27 mouse cellular contexts compared by ENCODE assay signal in genomic region chr6:112909711-112910110, GRCm38 (mm10). TPM values are rescaled to one million over a fixed set of nuclear protein-coding genes. Genes with fewer than 3 reads are reported as not detected.
DNase-seq lines count a peak whose midpoint lies in the region; ATAC-seq and TF ChIP-seq lines count a peak whose summit lies in the region.
"Had no signal": no experiment of that assay in that cellular context is flagged by ENCODE, and none has a peak within 500 bp of the region (broad histone marks: within the 10 kb centered on the region; RNA-seq: fewer than 3 reads in every experiment).

No protein-coding gene starts in this region.

- no peak overlapping the region for H3K4me3 ChIP-seq in embryonic facial prominence, embryonic 11.5 days (ENCODE audit: low read depth, low read length)
- no peak overlapping the region for H3K4me3 ChIP-seq in embryonic facial prominence, embryonic 10.5 days
- H3K4me3 ChIP-seq in myocyte, result no peak overlapping the region
- H3K4me3 ChIP-seq: embryonic facial prominence, embryonic 12.5 days; embryonic facial prominence, embryonic 15.5 days; erythroblast, embryonic 14.5 days; forebrain, embryonic 10.5 days; forebrain, embryonic 12.5 days had no signal

- intact Hi-C loops in left cerebral cortex, postnatal 36 days (cut with DNase I), result no loop called here

- H3K36me3 ChIP-seq in embryonic facial prominence, embryonic 11.5 days (replicated peaks; ENCODE audit: control insufficient read depth, insufficient read depth, low read depth, low read length), result no peaks in the 10 kb centered on the region
- no peaks in the 10 kb centered on the region; the same call in 1 of the 2 replicates for H3K36me3 ChIP-seq in embryonic facial prominence, embryonic 10.5 days (replicated peaks)
- no peaks in the 10 kb centered on the region for H3K36me3 ChIP-seq in myocyte (ENCODE audit: control insufficient read depth, insufficient read depth)
- H3K36me3 ChIP-seq: embryonic facial prominence, embryonic 12.5 days; embryonic facial prominence, embryonic 15.5 days; G1E had no signal

- no peaks in the 10 kb centered on the region for H3K79me2 ChIP-seq in myocyte (ENCODE audit: control insufficient read depth, insufficient read depth)

- H3K27me3 ChIP-seq in embryonic facial prominence, embryonic 11.5 days (ENCODE audit: control insufficient read depth, insufficient read depth, low read length), result no peaks in the 10 kb centered on the region
- no peaks in the 10 kb centered on the region for H3K27me3 ChIP-seq in embryonic facial prominence, embryonic 10.5 days (replicated peaks; ENCODE audit: low read depth, poor library complexity, severe bottlenecking)
- H3K27me3 ChIP-seq in myocyte (ENCODE audit: control insufficient read depth, insufficient read depth, insufficient read length), result no peaks in the 10 kb centered on the region
- H3K27me3 ChIP-seq: CH12.LX; embryonic facial prominence, embryonic 12.5 days; embryonic facial prominence, embryonic 15.5 days; forebrain, embryonic 12.5 days; Patski had no signal

- 0 out of 2 replicates have a peak, but pooled peaks have one; percentile 14 for ATAC-seq in embryonic facial prominence, embryonic 11.5 days (replicated peaks; ENCODE audit: insufficient number of reproducible peaks, low FRiP score, low TSS enrichment, low read depth)
- ATAC-seq: activated CD4-positive, CD25-positive, alpha-beta regulatory T cell, adult 4 months; CD4-positive, CD25-positive, alpha-beta regulatory T cell, adult 4 months; forebrain, embryonic 14.5 days; forebrain, embryonic 16.5 days; Patski had no signal

- no peak overlapping the region for H3K9ac ChIP-seq in embryonic facial prominence, embryonic 11.5 days (replicated peaks; ENCODE audit: low read length)
- H3K9ac ChIP-seq: embryonic facial prominence, embryonic 12.5 days; embryonic facial prominence, embryonic 15.5 days; forebrain, embryonic 12.5 days had no signal

- no peak overlapping the region for H3K4me2 ChIP-seq in embryonic facial prominence, embryonic 11.5 days (ENCODE audit: low read depth, low read length)
- peak overlapping the region; percentile 14 for H3K4me2 ChIP-seq in myocyte (ENCODE audit: low read depth)
- H3K4me2 ChIP-seq: embryonic facial prominence, embryonic 12.5 days; embryonic facial prominence, embryonic 15.5 days; forebrain, embryonic 12.5 days had no signal

- no peak for DNase-seq in embryonic facial prominence, embryonic 11.5 days (ENCODE audit: low spot score)
- DNase-seq in embryonic facial prominence, embryonic 10.5 days (ENCODE audit: low spot score), result no peak
- DNase-seq in brain, adult 2 months (ENCODE audit: low read depth, low spot score), result peak; percentile 32
- no peak for DNase-seq in frontal cortex, postnatal 14 days (ENCODE audit: low spot score in 2 of 2)
- no peak for DNase-seq in ovary, postnatal 14 days (ENCODE audit: low spot score)
- no peak for DNase-seq in left cerebral cortex, postnatal 36 days (ENCODE audit: low spot score in 2 of 2)
- DNase-seq: adrenal gland, adult 8-10 months; adrenal gland, postnatal 14 days; adrenal gland, postnatal 36 days; cerebellum, adult 11-12 months; cerebellum, adult 2 months; cerebellum, adult 9-10 months; cerebellum, postnatal 10 days; cerebellum, postnatal 25 days had no signal

- H3K4me1 ChIP-seq in embryonic facial prominence, embryonic 11.5 days (ENCODE audit: control insufficient read depth, insufficient read depth, low read length), result no peaks in the 10 kb centered on the region
- H3K4me1 ChIP-seq in embryonic facial prominence, embryonic 10.5 days, result no peaks in the 10 kb centered on the region; the same call in 1 of the 2 replicates
- H3K4me1 ChIP-seq: embryonic facial prominence, embryonic 12.5 days; embryonic facial prominence, embryonic 15.5 days had no signal

- no peak overlapping the region for H3ac ChIP-seq in myocyte (ENCODE audit: control insufficient read depth, insufficient read length)

- WGBS in embryonic facial prominence, embryonic 11.5 days, result 73% methylated on average over 2 of the region's 2 CpGs
- 70% methylated on average over 2 of the region's 2 CpGs for WGBS in embryonic facial prominence, embryonic 10.5 days

- H3K27ac ChIP-seq in embryonic facial prominence, embryonic 11.5 days (replicated peaks; ENCODE audit: low read depth, low read length), result no peak overlapping the region
- no peak overlapping the region for H3K27ac ChIP-seq in embryonic facial prominence, embryonic 10.5 days (replicated peaks)
- H3K27ac ChIP-seq: embryonic facial prominence, embryonic 12.5 days; embryonic facial prominence, embryonic 15.5 days; forebrain, embryonic 10.5 days; forebrain, embryonic 12.5 days had no signal

- TF ChIP-seq POLR2A in myocyte (IDR thresholded peaks at IDR 0.05; ENCODE audit: insufficient read length, low read depth), result no peak

- H3K9me3 ChIP-seq in embryonic facial prominence, embryonic 11.5 days (replicated peaks; ENCODE audit: control insufficient read depth, low read length), result no peaks in the 10 kb centered on the region
- no peaks in the 10 kb centered on the region for H3K9me3 ChIP-seq in embryonic facial prominence, embryonic 10.5 days
- H3K9me3 ChIP-seq: embryonic facial prominence, embryonic 12.5 days; embryonic facial prominence, embryonic 15.5 days; forebrain, embryonic 10.5 days; forebrain, embryonic 12.5 days; G1E had no signal

TF ChIP-seq in myocyte, 11 proteins besides CTCF, POLR2A, EP300 and RAD21:
- TF ChIP-seq REST (IDR thresholded peaks at IDR 0.05; ENCODE audit: insufficient read depth, insufficient read length) (no peak), MYOG (IDR thresholded peaks at IDR 0.05; ENCODE audit: control insufficient read depth in 1 of 3, insufficient read depth in 1 of 3, insufficient read length in 2 of 3, low read depth in 2 of 3) (no peak), TCF3 (IDR thresholded peaks at IDR 0.05; ENCODE audit: insufficient read length, low read depth) (no peak), POLR2AphosphoS2 (IDR thresholded peaks at IDR 0.05; ENCODE audit: insufficient read length, low read depth) (no peak), E2F4 (IDR thresholded peaks at IDR 0.05; ENCODE audit: insufficient read depth) (no peak), MAX (IDR thresholded peaks at IDR 0.05; ENCODE audit: low read depth) (no peak), SRF (IDR thresholded peaks at IDR 0.05; ENCODE audit: control insufficient read depth, insufficient read length, low read depth) (no peak), USF1 (IDR thresholded peaks at IDR 0.05; ENCODE audit: low read depth) (no peak), MYOD1 (IDR thresholded peaks at IDR 0.05; ENCODE audit: control insufficient read depth in 1 of 3, insufficient read length in 2 of 3, low read depth in 2 of 3) (no peak), CEBPB (IDR thresholded peaks at IDR 0.05; ENCODE audit: insufficient read depth, poor library complexity, severe bottlenecking) (no peak), TCF12 (IDR thresholded peaks at IDR 0.05; ENCODE audit: insufficient read depth, poor library complexity, severe bottlenecking) (no peak)

RNA-seq across cellular contexts. Expression of gene Srgap3, which starts 37.4 kb away (rescaled TPM):
- polyA plus RNA-seq in embryonic facial prominence, embryonic 11.5 days (2014; fragmentation: Nextera tagmentation; extraction: Ambion mirVana), result 11.0 TPM in 2 replicates
- 8.0 and 10.5 TPM in 2 replicates for polyA plus RNA-seq in embryonic facial prominence, embryonic 10.5 days (2016; fragmentation: Nextera tagmentation; extraction: Ambion mirVana)
- polyA plus RNA-seq in myocyte (2012; fragmentation: generic; extraction: Trizol), result 6.9 TPM
- 100 to 1,000 TPM; 191 to 230 TPM for total RNA-seq in left cerebral cortex, postnatal 36 days (2021)
- polyA plus RNA-seq: G1E had no signal
